Mouse (Mus musculus) cerebellum, adult 9-11 months (tissue): ENCODE measurements around the gene Rdh16f2.
"Not testable (repeated sequence)": the region's sequence is repeated elsewhere in the genome, so short reads cannot be mapped to it uniquely, and the experiment has no call there.

ENCODE experiments used
- DNase-seq: peaks from one replicate; pipeline ENCODE4 v3.0.0; 2022

Gene Rdh16f2

GRCm38 (mm10) chr10:127893163-127894022, 27.1 kb downstream of the Rdh16f2 start:
- DNase-seq = not testable (repeated sequence)

DNA sequence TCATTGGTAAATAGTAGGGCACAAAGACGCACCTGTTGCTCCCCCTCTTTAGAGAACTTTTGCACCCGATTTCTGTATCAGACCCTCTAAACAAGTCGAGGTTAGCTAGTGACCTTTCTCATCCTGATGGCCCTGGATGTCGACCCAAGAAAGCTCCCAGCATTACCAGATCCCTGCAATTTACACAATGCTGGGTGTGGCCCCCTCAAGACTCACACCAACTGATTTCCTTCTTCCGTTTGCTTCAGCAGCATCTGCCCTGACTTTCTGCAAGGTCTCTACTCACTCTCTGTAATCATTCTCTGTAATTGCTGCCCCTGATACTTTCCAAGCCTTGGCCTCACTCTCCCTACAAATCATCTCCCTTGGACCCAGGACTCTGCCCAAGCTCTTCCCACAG, 30.4 kb downstream of the Rdh16f2 start:
- no peak for DNase-seq

GRCm38 (mm10) chr10:127897506-127897905, 31.2 kb downstream of the Rdh16f2 start:
- DNase-seq = no peak

DNA sequence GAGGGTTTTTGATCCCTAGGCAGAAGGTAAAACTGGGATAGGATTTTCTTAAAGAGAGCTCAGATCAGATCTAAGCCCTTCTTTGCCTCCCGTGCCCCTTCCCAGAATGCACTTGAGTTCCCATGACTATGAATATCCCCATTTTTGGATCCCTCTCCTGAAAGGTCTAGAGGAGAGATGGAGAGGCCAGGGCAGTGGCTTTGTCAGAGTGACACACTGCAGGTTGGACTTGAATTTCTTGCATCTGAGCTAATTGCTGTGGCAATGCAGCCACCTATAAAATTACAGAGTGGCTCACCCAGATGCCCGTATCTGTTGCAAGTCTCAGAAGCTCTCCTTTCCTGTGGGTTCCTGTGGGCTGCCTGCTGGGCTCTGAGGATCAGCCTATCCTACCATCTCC, 31.9 kb downstream of the Rdh16f2 start, which contains the start of gene Sdr9c7:
Gene Sdr9c7, plus strand, starts transcription at position 301 of the 400 bp plus-strand sequence.
- DNase-seq = no peak

DNA sequence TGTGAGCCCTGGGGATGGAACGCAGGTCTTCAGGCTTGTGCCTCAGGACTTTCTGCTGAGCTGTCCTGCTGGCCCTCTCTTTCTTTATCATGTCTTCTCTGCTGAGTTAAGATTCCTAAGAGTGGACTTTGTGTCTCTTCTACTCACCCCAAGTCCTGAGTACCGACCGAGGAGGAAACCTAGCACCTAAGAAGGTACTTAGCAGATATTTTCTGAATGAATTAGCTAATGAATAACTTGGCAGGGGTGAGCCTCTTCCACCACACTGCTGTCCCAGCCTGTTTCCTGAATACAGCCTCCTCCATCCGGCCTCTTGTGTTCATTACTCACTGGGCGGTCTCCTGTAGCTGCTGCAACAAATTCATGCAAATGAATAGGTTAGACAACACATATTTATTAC, 33.5 kb downstream of the Rdh16f2 start:
- no peak for DNase-seq

DNA sequence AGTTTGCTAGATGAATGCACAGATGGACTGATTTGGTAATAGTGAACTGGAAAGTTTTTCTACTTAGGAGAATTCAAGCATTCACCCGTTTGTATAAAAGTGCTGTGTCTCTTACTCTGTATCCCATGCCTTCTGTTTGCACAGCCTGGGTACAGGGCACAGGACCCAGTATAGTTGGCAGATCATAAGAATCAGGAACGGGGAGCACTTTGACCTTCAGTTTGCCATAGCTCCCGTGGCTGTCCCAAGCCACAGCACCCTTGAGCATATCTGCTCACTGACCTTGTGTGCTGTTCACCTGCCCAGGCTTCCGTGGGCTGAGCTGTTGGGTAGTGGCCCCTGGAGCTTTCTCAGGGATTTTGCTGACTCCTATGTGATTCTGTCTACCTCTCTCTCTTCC, 35.5 kb downstream of the Rdh16f2 start:
- DNase-seq = no peak

GRCm38 (mm10) chr10:127903116-127903515, 36.8 kb downstream of the Rdh16f2 start:
- DNase-seq = no peak

DNA sequence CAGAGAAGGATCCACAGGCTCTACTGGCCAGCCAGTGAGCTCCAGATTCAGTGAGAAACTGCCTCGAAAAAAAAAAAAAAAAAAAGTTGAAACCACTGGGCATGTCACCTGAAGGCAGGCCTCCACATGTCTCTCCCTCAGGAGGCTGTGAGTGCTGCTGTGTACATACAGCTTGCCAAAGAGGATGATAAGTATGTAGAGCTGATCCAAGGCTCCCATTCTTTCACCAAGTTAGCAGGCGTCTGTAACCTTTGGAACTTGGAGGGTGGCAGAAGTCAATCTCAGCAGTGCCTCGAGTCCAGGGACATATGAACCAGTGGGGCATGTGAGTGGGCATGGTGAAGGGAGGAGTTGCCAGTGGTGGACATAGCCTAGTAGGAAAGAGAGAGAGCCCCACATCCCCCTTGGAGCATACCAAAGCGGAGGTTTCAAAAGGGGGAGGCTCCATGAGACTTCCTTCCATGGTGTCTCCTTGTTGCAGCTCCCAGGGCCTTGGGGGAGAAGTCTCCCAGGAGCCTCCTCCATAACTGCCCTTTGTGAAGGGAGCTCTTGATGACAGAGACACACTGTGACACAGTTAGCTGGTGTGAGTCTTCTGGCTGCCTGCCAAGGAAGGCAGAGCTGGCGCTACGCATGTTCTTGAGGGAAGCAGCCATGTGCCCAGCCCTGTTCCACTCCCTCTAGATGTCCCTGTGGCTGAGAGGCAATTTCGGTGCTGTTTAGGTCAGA, 38.6 kb downstream of the Rdh16f2 start:
- DNase-seq = no peak

GRCm38 (mm10) chr10:127906138-127906537, 39.9 kb downstream of the Rdh16f2 start:
- DNase-seq = no peak

- no peak for DNase-seq
Observed at GRCm38 (mm10) chr10:127907386-127907951, 41.2 kb downstream of the Rdh16f2 start.

GRCm38 (mm10) chr10:127915578-127915977, 49.3 kb downstream of the Rdh16f2 start:
- DNase-seq = no peak

DNA sequence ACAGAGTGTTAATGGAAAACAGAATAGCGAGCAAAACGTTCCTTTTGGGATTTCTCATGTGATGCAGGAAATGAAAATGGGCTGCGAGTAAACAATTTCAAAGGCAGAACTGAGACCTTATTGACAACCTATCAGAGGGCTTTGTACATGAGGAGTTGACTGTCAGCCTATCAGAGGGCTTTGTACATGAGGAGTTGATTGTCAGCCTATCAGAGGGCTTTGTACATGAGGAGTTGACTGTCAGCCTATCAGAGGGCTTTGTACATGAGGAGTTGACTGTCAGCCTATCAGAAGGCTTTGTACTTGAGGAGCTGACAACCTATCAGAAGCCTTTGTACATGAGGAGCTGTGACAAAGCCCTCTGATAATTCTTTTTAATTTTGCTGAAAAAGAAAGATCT, 50.9 kb downstream of the Rdh16f2 start:
- not testable (repeated sequence) for DNase-seq

GRCm38 (mm10) chr10:127917651-127918050, 51.4 kb downstream of the Rdh16f2 start:
- DNase-seq = no peak

DNA sequence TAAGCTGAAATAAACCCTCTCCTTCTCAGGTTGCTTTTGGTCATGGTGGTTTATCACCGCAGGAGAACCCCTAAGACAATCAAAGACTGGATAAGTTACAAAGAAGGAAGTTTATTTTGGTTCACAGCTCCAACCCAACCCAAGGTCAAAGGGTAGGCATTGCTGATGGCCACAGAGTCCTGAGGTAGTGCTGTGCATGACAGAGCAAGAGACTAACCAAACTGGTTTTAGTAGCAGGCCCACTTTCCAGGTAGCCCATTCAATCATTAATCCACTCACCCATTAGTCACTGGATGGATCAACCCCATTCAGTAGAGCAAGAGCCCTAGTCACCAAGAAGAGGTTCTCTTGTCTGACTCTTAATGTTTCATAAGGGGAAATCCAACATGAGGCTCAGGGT, 56.0 kb downstream of the Rdh16f2 start:
- DNase-seq = no peak

- DNase-seq = no peak
Observed at GRCm38 (mm10) chr10:127923024-127923423, 56.8 kb downstream of the Rdh16f2 start.

- no peak for DNase-seq
Observed at GRCm38 (mm10) chr10:127924597-127925378, 58.5 kb downstream of the Rdh16f2 start.
